Mouse (Mus musculus) bone marrow macrophage, adult 2 months (primary cell): ENCODE measurements around the gene Slc15a4.

ENCODE experiments used
- CTCF ChIP-seq: IDR thresholded peaks from 2 replicates; pipeline ENCODE4 v1.5.1; 2012; ENCODE audit warnings: low read depth, mild to moderate bottlenecking, low read length, moderate library complexity
- POLR2A ChIP-seq: IDR thresholded peaks from 2 replicates; pipeline ENCODE4 v1.6.1; 2012; ENCODE audit warnings: mild to moderate bottlenecking, low read depth, low read length, borderline replicate concordance

DNA sequence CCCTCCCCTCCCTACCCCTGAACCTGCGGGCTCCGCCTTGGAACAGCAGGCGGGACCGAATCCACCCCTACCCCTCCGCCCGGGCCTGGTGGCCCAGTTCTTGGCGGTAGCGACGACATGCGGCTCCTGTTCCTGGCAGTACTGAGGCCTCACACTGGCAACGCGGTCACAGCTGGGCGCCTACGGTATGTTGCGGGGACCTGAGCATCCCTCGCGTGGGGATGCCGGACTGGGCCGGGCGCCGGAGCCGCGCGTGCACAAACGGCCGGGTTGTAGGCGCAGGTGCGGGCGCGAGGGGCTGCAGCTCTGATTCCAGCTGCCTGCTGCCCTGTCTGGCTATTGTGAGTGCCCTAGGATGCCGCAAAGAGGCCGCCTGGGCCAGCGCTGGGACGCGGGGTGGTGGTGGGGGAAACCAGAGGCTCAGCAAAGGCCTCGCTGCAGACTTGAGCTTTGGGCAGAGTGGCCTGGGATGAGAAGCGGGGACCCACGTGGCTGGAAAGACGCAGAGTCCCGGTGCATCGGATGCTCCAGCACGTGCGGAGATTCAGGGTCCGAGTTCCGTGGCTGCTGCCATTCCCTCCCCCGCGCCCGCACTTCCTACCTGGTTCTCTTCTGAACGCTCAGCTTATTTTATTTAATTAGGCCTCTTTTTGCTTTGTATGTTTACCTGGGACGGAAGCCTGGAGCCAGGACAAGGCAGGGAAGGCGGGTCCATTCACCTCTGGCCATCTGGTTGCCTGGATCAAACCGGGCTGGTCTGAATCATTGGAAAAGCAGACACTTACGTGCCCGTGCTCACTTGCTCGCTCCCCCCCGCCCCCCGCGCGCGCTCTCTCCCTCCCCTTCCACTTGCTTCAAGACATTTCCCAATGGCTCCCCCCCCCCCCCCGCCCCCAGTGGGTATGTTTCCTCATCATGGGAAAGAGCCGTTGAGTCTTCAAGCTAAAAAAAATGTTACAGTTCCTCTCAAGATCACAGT, at the start of gene Slc15a4, which contains the start of gene Glt1d1:
- TF ChIP-seq POLR2A (no peak), CTCF (no peak)
